Mouse (Mus musculus) brain, embryonic 14.5 days (tissue): Measurements from ENCODE around the gene Ccdc162. TPM values are rescaled to one million over a fixed set of nuclear protein-coding genes. Genes with fewer than 3 reads are reported as not detected.

Experiments
- DNase-seq: peaks from one replicate; pipeline ENCODE4 v3.0.0-alpha.2; 2011; ENCODE audit warnings: low read depth
- CTCF ChIP-seq: fragments of 200-500 bp; IDR thresholded peaks from 2 replicates; pipeline ENCODE4 v1.5.1; 2012; ENCODE audit warnings: inconsistent platforms, mild to moderate bottlenecking, moderate library complexity, borderline replicate concordance; ENCODE audit not compliant: insufficient read depth, insufficient read length; ENCODE audit errors: extremely low read depth
- POLR2A ChIP-seq: fragments of 200-500 bp; IDR thresholded peaks from 2 replicates; pipeline ENCODE4 v1.6.1; 2012; ENCODE audit warnings: mild to moderate bottlenecking, inconsistent platforms, borderline replicate concordance; ENCODE audit not compliant: poor library complexity, insufficient read depth, insufficient read length, severe bottlenecking; ENCODE audit errors: extremely low read depth
- polyA plus RNA-seq: library from polyadenylated mRNA; depleted of rRNA; stranded (reverse); fragments of >200 nt; gene quantifications from 2 replicates; pipeline ENCODE4 v1.2.3, GENCODE M21; 2012

Ccdc162 gene
- polyA plus RNA-seq, 1 experiment = 2.5 TPM

- no peak for TF ChIP-seq POLR2A
- TF ChIP-seq CTCF = no peak
- DNase-seq = no peak
Measured at GRCm38 (mm10) chr10:41733214-41733613, 16.8 kb upstream of the Ccdc162 start.

DNA sequence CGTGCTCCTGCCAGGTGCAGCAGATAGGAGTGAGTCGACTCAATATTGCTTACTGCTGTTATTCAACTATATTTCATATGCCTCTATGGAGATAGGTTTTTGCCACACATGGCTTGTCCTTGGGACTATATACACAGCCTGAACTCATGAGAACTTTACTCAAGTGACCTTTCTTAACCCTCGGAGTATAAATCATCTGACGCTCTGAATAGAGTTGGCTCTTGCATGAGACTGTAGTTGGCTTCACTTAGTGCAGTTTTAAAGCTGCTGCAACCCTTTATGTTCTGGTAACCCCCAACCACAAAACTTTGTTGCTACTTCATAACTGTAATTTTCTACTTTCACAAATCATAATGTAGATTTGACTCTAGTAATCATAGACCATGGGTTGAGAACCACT is 15.5 kb upstream of the Ccdc162 start:
- DNase-seq = no peak
- TF ChIP-seq POLR2A = no peak
- no peak for TF ChIP-seq CTCF

- TF ChIP-seq POLR2A = no peak
- no peak for TF ChIP-seq CTCF
- no peak for DNase-seq
Measured at GRCm38 (mm10) chr10:41730746-41731145, 14.3 kb upstream of the Ccdc162 start.

GRCm38 (mm10) chr10:41726215-41726614 is 9.8 kb upstream of the Ccdc162 start:
- no peak for DNase-seq
- TF ChIP-seq POLR2A = no peak
- no peak for TF ChIP-seq CTCF

GRCm38 (mm10) chr10:41719587-41719986 is 3.2 kb upstream of the Ccdc162 start:
- DNase-seq = peak; percentile 24
- TF ChIP-seq POLR2A (no peak), CTCF (no peak)

DNA sequence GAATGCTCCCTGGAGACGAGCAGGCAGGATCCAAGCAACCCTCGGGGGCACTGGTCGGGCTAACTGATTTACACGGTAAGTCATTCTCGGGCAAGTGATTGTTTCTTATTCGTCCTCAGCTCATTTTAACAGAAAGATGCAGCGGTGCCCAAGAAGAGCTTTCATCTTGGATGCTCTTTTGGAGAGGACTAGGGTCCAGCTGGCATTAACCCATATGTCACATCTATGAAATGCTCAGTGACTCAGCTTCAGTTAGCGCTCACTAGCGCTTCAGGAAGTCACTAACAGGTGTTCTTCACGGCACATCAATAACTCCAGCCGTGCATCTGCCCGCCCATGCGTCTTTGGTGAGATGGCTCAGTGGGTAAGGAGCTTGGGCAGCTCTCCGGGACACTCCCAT is 877 bp downstream of the Ccdc162 start:
- no peak for TF ChIP-seq POLR2A
- TF ChIP-seq CTCF = no peak
- DNase-seq = peak; percentile 26

DNA sequence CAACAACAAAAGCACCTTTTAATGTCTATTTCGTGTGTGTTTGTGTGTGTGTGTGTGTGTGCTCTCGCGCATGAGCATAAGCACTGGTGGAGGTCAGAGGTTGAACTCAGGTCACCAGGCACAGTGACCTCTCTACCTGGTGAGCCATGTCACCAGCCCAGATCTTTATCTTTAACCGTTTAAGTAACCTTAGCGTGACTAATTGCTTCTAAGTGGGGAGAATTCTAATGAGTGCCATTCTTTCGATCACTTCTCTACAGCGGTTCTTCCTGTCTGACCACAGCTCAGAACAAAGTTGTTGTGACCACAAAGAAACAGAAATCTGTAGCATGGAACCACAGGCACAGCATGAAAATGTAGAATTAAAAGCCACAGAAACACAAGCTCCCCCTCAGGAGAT is 5.0 kb downstream of the Ccdc162 start:
- TF ChIP-seq CTCF (no peak), POLR2A (no peak)
- DNase-seq = no peak

DNA sequence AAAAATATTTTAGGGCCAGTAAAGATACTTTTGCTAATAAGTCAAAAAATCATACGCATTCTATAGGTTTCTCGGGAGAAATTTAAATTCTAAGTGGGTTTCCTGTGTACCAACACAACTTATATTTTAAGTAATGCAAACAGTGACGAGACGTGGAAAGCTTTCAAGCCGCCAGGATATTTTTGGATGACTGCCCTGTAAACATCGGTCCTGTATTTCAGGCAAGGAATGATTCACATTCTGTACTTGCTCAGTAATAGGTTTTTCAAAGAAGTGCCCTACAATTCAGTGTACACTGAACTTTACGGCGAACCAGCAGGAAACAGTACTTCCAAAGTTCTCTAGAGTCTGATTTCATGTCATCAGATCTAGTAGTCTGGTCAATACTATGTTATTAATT is 5.7 kb downstream of the Ccdc162 start:
- TF ChIP-seq POLR2A = no peak
- no peak for TF ChIP-seq CTCF
- no peak for DNase-seq

DNA sequence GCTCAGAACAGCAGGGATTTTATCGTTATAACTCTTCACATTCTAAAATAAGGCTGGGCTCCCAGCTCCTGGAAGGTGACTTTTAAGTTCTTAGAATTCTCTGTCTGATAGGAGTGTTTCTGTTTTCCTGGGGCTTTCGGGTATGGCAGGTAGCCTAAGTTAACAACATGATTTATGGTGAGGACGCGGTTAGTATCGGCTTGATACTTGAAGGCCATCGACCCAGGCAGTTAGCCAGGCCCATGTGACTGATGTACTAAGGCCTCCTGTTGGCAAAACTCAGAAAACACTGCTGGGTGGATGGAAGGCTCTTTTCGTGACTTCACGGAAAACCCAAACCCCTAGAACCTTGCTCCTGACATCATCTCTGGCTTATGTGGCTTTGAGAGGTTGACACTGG is 7.1 kb downstream of the Ccdc162 start:
- no peak for DNase-seq
- no peak for TF ChIP-seq POLR2A
- no peak for TF ChIP-seq CTCF

GRCm38 (mm10) chr10:41699669-41700068 is 16.8 kb downstream of the Ccdc162 start:
- no peak for DNase-seq
- TF ChIP-seq CTCF (no peak), POLR2A (no peak)

GRCm38 (mm10) chr10:41697040-41697439 is 19.4 kb downstream of the Ccdc162 start:
- DNase-seq = no peak
- no peak for TF ChIP-seq CTCF

GRCm38 (mm10) chr10:41690978-41691377 is 25.5 kb downstream of the Ccdc162 start:
- DNase-seq = no peak
- TF ChIP-seq CTCF (no peak), POLR2A (no peak)

GRCm38 (mm10) chr10:41689941-41690887 is 26.2 kb downstream of the Ccdc162 start:
- DNase-seq = peak; percentile 80
- TF ChIP-seq CTCF (peak; percentile 90), POLR2A (no peak)

- no peak for DNase-seq
- TF ChIP-seq CTCF (no peak), POLR2A (no peak)
Measured at GRCm38 (mm10) chr10:41684548-41684996, 31.9 kb downstream of the Ccdc162 start.

GRCm38 (mm10) chr10:41682546-41683393 is 33.7 kb downstream of the Ccdc162 start:
- DNase-seq = peak; percentile 89
- TF ChIP-seq POLR2A = no peak
- peak; percentile 79 for TF ChIP-seq CTCF
